Mouse (Mus musculus): ENCODE measurements around the gene Stap2.

DNA sequence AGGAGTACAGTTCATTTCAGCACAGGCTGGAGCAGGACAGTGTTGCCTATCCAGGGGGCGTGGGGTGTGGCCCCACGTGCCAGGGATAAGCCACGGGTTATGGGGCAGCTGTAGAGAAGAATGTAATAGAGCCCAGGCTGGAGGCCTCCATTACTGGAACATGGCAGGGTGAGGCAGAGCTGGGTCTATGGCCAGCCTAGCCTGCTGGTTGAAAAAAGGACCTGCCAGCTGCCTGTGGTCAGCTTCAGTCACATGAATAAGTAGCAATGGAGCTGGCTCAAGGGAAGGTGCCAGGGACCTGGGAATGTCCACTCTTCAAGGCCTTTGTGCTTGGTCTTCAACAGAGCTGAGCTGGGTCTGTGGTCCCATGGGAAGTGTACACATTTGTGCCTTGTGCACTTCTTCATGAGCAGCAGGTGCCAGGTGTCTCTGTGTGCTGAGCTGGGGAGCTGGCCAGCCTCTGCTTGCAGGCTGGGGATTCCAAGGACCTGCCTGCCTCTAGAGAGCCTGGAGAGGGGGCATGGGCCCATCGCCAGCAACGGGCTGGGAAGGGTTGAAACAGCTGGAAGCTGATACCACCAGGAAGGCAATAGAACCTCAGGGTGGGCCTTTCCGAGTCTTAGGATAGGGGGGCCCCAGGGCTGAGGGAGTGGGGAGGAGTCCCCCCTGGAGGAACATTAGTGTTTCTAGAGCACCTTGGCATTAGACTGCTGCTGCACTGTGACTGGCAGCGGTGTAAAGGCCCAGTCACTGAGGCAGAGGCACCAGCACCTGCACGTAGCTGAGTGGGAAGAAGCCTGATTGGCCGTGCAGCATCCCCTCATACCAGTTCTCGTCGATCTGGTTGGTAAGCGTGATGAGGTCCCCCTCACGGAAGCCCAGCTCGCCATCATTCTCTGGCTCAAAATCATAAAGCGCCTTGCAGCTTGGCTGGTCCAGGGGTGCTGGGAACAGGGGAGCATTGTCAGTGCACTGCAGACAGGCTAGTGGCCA lies 11.7 kb upstream of the Stap2 start:
- TF ChIP-seq CTCF (IDR thresholded peaks at IDR 0.05; ENCODE audit: low read depth) (no peak), EP300 (IDR thresholded peaks at IDR 0.05; ENCODE audit: low read depth) (no peak)

All from liver, postnatal 0 days (tissue).